Mouse (Mus musculus): ENCODE results near the gene Mcf2l. TPM values are rescaled to one million over a fixed set of nuclear protein-coding genes. Genes with fewer than 3 reads are reported as not detected.

Mcf2l gene
- total RNA-seq, 1 experiment = 16.0 TPM

GRCm38 (mm10) chr8:12947604-12948573, 74.3 kb downstream of the Mcf2l start:
- no peaks in the 10 kb centered on the region for H3K9me3 ChIP-seq (ENCODE audit: control insufficient read depth, insufficient read depth, low read depth, low read length)
- no peaks in the 10 kb centered on the region for H3K36me3 ChIP-seq (ENCODE audit: control insufficient read depth, insufficient read depth, low read length, poor library complexity, severe bottlenecking)
- peaks cover 0 to 17% of the 10 kb centered on the region in 2 experiments; a peak in 2 of 4 replicates for H3K4me1 ChIP-seq (ENCODE audit: control insufficient read depth in 2 of 2, insufficient read depth in 2 of 2, low read length in 2 of 2, poor library complexity in 1 of 2)
- TF ChIP-seq ZC3H11A (IDR thresholded peaks at IDR 0.05; ENCODE audit: borderline replicate concordance, low read depth, low read length) = no peak
- no peak for TF ChIP-seq MAFK (IDR thresholded peaks at IDR 0.05; ENCODE audit: insufficient read depth, low read depth, low read length)
- TF ChIP-seq ZNF384 (IDR thresholded peaks at IDR 0.05; ENCODE audit: low read depth, low read length) = no peak
- no peak for TF ChIP-seq CHD2 (IDR thresholded peaks at IDR 0.05; ENCODE audit: low read depth, low read length)
- TF ChIP-seq HCFC1 (IDR thresholded peaks at IDR 0.05; ENCODE audit: borderline replicate concordance, insufficient read depth, low read length) = no peak
- DNase-seq (ENCODE audit: low read depth, low spot score) = peak; percentile 37
- H3K4me3 ChIP-seq (ENCODE audit: insufficient read depth in 1 of 2, low read depth in 1 of 2, low read length in 2 of 2, poor library complexity in 1 of 2, severe bottlenecking in 1 of 2) = peak overlapping the region; percentile 48 to 58; a peak in 3 of 4 replicates
- peak overlapping the region; percentile 34 for H3K9ac ChIP-seq (ENCODE audit: insufficient read depth, low read depth, low read length, poor library complexity, severe bottlenecking)
- H3K27ac ChIP-seq (ENCODE audit: insufficient read depth, low read depth, low read length, poor library complexity, severe bottlenecking) = no peak overlapping the region
- in situ Hi-C loops (cut with MboI; ENCODE audit: low sequenced_read_pairs in 2 of 2, unreplicated experiment in 2 of 2) = no loop called here

- H3K4me1 ChIP-seq (ENCODE audit: control insufficient read depth in 2 of 2, insufficient read depth in 2 of 2, low read length in 2 of 2, poor library complexity in 1 of 2) = peaks cover 0 to 19% of the 10 kb centered on the region in 2 experiments; a peak in 2 of 4 replicates
- TF ChIP-seq HCFC1 (IDR thresholded peaks at IDR 0.05; ENCODE audit: borderline replicate concordance, insufficient read depth, low read length) = no peak
- no peaks in the 10 kb centered on the region for H3K36me3 ChIP-seq (ENCODE audit: control insufficient read depth, insufficient read depth, low read length, poor library complexity, severe bottlenecking)
- no peak overlapping the region for H3K27ac ChIP-seq (ENCODE audit: insufficient read depth, low read depth, low read length, poor library complexity, severe bottlenecking)
- no peaks in the 10 kb centered on the region for H3K9me3 ChIP-seq (ENCODE audit: control insufficient read depth, insufficient read depth, low read depth, low read length)
- DNase-seq (ENCODE audit: low read depth, low spot score) = no peak
- no peak overlapping the region for H3K4me3 ChIP-seq (ENCODE audit: insufficient read depth in 1 of 2, low read depth in 1 of 2, low read length in 2 of 2, poor library complexity in 1 of 2, severe bottlenecking in 1 of 2)
- in situ Hi-C loops (cut with MboI; ENCODE audit: low sequenced_read_pairs in 2 of 2, unreplicated experiment in 2 of 2) = no loop called here
- H3K9ac ChIP-seq (ENCODE audit: insufficient read depth, low read depth, low read length, poor library complexity, severe bottlenecking) = no peak overlapping the region
These were observed 75.0 kb downstream of the Mcf2l start for GRCm38 (mm10) chr8:12948574-12948961.

GRCm38 (mm10) chr8:12951051-12951630, 77.5 kb downstream of the Mcf2l start:
- Histone ChIP-seq H3K27ac (ENCODE audit: insufficient read depth, low read depth, low read length, poor library complexity, severe bottlenecking) (no peak overlapping the region), H3K36me3 (ENCODE audit: control insufficient read depth, insufficient read depth, low read length, poor library complexity, severe bottlenecking) (no peaks in the 10 kb centered on the region), H3K9me3 (ENCODE audit: control insufficient read depth, insufficient read depth, low read depth, low read length) (no peaks in the 10 kb centered on the region), H3K9ac (ENCODE audit: insufficient read depth, low read depth, low read length, poor library complexity, severe bottlenecking) (no peak overlapping the region), H3K4me3 (ENCODE audit: insufficient read depth in 1 of 2, low read depth in 1 of 2, low read length in 2 of 2, poor library complexity in 1 of 2, severe bottlenecking in 1 of 2) (no peak overlapping the region), H3K4me1 (ENCODE audit: control insufficient read depth in 2 of 2, insufficient read depth in 2 of 2, low read length in 2 of 2, poor library complexity in 1 of 2) (peaks cover 0 to 19% of the 10 kb centered on the region in 2 experiments; a peak in 2 of 4 replicates)
- TF ChIP-seq HCFC1 (IDR thresholded peaks at IDR 0.05; ENCODE audit: borderline replicate concordance, insufficient read depth, low read length) (no peak), ZC3H11A (IDR thresholded peaks at IDR 0.05; ENCODE audit: borderline replicate concordance, low read depth, low read length) (no peak), MAFK (IDR thresholded peaks at IDR 0.05; ENCODE audit: insufficient read depth, low read depth, low read length) (no peak), ZNF384 (IDR thresholded peaks at IDR 0.05; ENCODE audit: low read depth, low read length) (no peak), CHD2 (IDR thresholded peaks at IDR 0.05; ENCODE audit: low read depth, low read length) (no peak)
- in situ Hi-C loops (cut with MboI; ENCODE audit: low sequenced_read_pairs in 2 of 2, unreplicated experiment in 2 of 2) = no loop called here
- DNase-seq (ENCODE audit: low read depth, low spot score) = no peak

- H3K4me3 ChIP-seq (ENCODE audit: insufficient read depth in 1 of 2, low read depth in 1 of 2, low read length in 2 of 2, poor library complexity in 1 of 2, severe bottlenecking in 1 of 2) = no peak overlapping the region
- TF ChIP-seq CHD2 (IDR thresholded peaks at IDR 0.05; ENCODE audit: low read depth, low read length) (no peak), MAFK (IDR thresholded peaks at IDR 0.05; ENCODE audit: insufficient read depth, low read depth, low read length) (no peak), ZC3H11A (IDR thresholded peaks at IDR 0.05; ENCODE audit: borderline replicate concordance, low read depth, low read length) (no peak), ZNF384 (IDR thresholded peaks at IDR 0.05; ENCODE audit: low read depth, low read length) (no peak), HCFC1 (IDR thresholded peaks at IDR 0.05; ENCODE audit: borderline replicate concordance, insufficient read depth, low read length) (no peak)
- no peaks in the 10 kb centered on the region for H3K9me3 ChIP-seq (ENCODE audit: control insufficient read depth, insufficient read depth, low read depth, low read length)
- DNase-seq (ENCODE audit: low read depth, low spot score) = no peak
- in situ Hi-C loops (cut with MboI; ENCODE audit: low sequenced_read_pairs in 2 of 2, unreplicated experiment in 2 of 2) = no loop called here
- H3K4me1 ChIP-seq (ENCODE audit: control insufficient read depth in 2 of 2, insufficient read depth in 2 of 2, low read length in 2 of 2, poor library complexity in 1 of 2) = peaks cover 0 to 16% of the 10 kb centered on the region in 2 experiments; a peak in 2 of 4 replicates
- no peaks in the 10 kb centered on the region for H3K36me3 ChIP-seq (ENCODE audit: control insufficient read depth, insufficient read depth, low read length, poor library complexity, severe bottlenecking)
- H3K9ac ChIP-seq (ENCODE audit: insufficient read depth, low read depth, low read length, poor library complexity, severe bottlenecking) = no peak overlapping the region
- H3K27ac ChIP-seq (ENCODE audit: insufficient read depth, low read depth, low read length, poor library complexity, severe bottlenecking) = no peak overlapping the region
These were observed 79.1 kb downstream of the Mcf2l start for GRCm38 (mm10) chr8:12952699-12953098.
